Mouse (Mus musculus) regulatory T cell (primary cell): ENCODE data around the gene Myo15.
"Not testable (repeated sequence)": the region's sequence is repeated elsewhere in the genome, so short reads cannot be mapped to it uniquely, and the experiment has no call there.

ENCODE experiments used
- in situ Hi-C: fragments of 300-600 bp; cut with MboI, MseI; formaldehyde crosslinking; loops from one replicate; pipeline ENCODE4 v1.15.1; 2025; ENCODE audit warnings: high pct_unique_total_duplicates

Myo15 gene

GRCm38 (mm10) chr11:60507281-60507680, 38.1 kb downstream of the Myo15 start:
- in situ Hi-C loops: no loop called here

- in situ Hi-C loops: no loop called here
Observed at GRCm38 (mm10) chr11:60508950-60509349, 39.8 kb downstream of the Myo15 start.

GRCm38 (mm10) chr11:60509500-60509899, 40.4 kb downstream of the Myo15 start:
- in situ Hi-C loops: no loop called here

- in situ Hi-C loops: no loop called here
Observed at GRCm38 (mm10) chr11:60511893-60512292, 42.8 kb downstream of the Myo15 start.

GRCm38 (mm10) chr11:60512520-60512919, 43.4 kb downstream of the Myo15 start:
- in situ Hi-C loops: no loop called here

GRCm38 (mm10) chr11:60514941-60515340, 45.8 kb downstream of the Myo15 start:
- in situ Hi-C loops: no loop called here

- in situ Hi-C loops: no loop called here
Observed at GRCm38 (mm10) chr11:60518305-60518704, 49.2 kb downstream of the Myo15 start.

- in situ Hi-C loops: loop anchor here (5.0 kb wide), 1 partner anchor 45 kb away; no protein-coding TSS in a partner anchor
Observed at GRCm38 (mm10) chr11:60522027-60522426, 52.9 kb downstream of the Myo15 start.

GRCm38 (mm10) chr11:60522661-60523365, 53.7 kb downstream of the Myo15 start:
- in situ Hi-C loops: loop anchor here (5.0 kb wide), 1 partner anchor 46 kb away; no protein-coding TSS in a partner anchor

- in situ Hi-C loops: no loop called here
Observed at GRCm38 (mm10) chr11:60526461-60526860, 57.3 kb downstream of the Myo15 start.

- in situ Hi-C loops: no loop called here
Observed at GRCm38 (mm10) chr11:60535676-60536075, 66.5 kb downstream of the Myo15 start.

- in situ Hi-C loops: no loop called here
Observed at GRCm38 (mm10) chr11:60536180-60536858, 67.2 kb downstream of the Myo15 start, which contains the start of gene Alkbh5. Alkbh5 (plus strand) TSS chr11:60536381.

- in situ Hi-C loops: no loop called here
Observed at GRCm38 (mm10) chr11:60536859-60537467, 67.8 kb downstream of the Myo15 start.

GRCm38 (mm10) chr11:60537468-60538347, 68.6 kb downstream of the Myo15 start:
- in situ Hi-C loops: no loop called here

- in situ Hi-C loops: no loop called here
Observed at GRCm38 (mm10) chr11:60538371-60539281, 69.5 kb downstream of the Myo15 start.

- in situ Hi-C loops: no loop called here
Observed at GRCm38 (mm10) chr11:60539540-60539939, 70.4 kb downstream of the Myo15 start.

- in situ Hi-C loops: no loop called here
Observed at GRCm38 (mm10) chr11:60540002-60540610, 71.0 kb downstream of the Myo15 start.

- in situ Hi-C loops: no loop called here
Observed at GRCm38 (mm10) chr11:60540761-60541160, 71.6 kb downstream of the Myo15 start.

- in situ Hi-C loops: no loop called here
Observed at GRCm38 (mm10) chr11:60541831-60542230, 72.7 kb downstream of the Myo15 start.

GRCm38 (mm10) chr11:60543211-60543610, 74.1 kb downstream of the Myo15 start:
- in situ Hi-C loops: not testable (repeated sequence)
